Mouse (Mus musculus) kidney, embryonic 14.5 days (tissue): ENCODE data around the gene BC025920. TPM values are rescaled to one million over a fixed set of nuclear protein-coding genes. Genes with fewer than 3 reads are reported as not detected.
"Not testable (repeated sequence)": the region's sequence is repeated elsewhere in the genome, so short reads cannot be mapped to it uniquely, and the experiment has no call there.

Experiments
- ATAC-seq: fragments of 200-750 bp; cut with Nextera tagmentation; 2 replicates; pipeline ENCODE4 v1.8.0; 2017; ENCODE audit warnings: moderate number of reproducible peaks, mild to moderate bottlenecking, moderate TSS enrichment, moderate library complexity; ENCODE audit not compliant: low FRiP score, low TSS enrichment
- H3K27ac ChIP-seq: fragments of 300-500 bp; sonication (generic); 2 replicates; pipeline ENCODE4 v1.5.1; 2014; ENCODE audit warnings: low read depth, mild to moderate bottlenecking, low read length, moderate library complexity, mixed read lengths
- H3K27me3 ChIP-seq: fragments of 300-500 bp; sonication (generic); 2 replicates; pipeline ENCODE4 v1.6.1; 2014; ENCODE audit warnings: mild to moderate bottlenecking, low read length; ENCODE audit not compliant: control insufficient read depth, insufficient read depth
- H3K36me3 ChIP-seq: fragments of 300-500 bp; sonication (generic); 2 replicates; pipeline ENCODE4 v1.6.1; 2014; ENCODE audit warnings: low read length, mixed read lengths; ENCODE audit not compliant: control insufficient read depth, insufficient read depth
- H3K4me1 ChIP-seq: fragments of 300-500 bp; sonication (generic); 2 replicates; pipeline ENCODE4 v1.6.1; 2014; ENCODE audit warnings: low read length, mixed read lengths; ENCODE audit not compliant: control insufficient read depth, insufficient read depth
- H3K4me2 ChIP-seq: fragments of 300-500 bp; sonication (generic); replicated peaks from 2 replicates; pipeline ENCODE4 v1.6.1; 2014; ENCODE audit warnings: low read depth, mild to moderate bottlenecking, low read length
- H3K4me3 ChIP-seq: fragments of 300-500 bp; sonication (generic); 2 replicates; pipeline ENCODE4 v1.5.1; 2014; ENCODE audit warnings: mild to moderate bottlenecking, low read length
- H3K9ac ChIP-seq: fragments of 300-500 bp; sonication (generic); 2 replicates; pipeline ENCODE4 v1.6.1; 2014; ENCODE audit warnings: low read depth, mild to moderate bottlenecking, low read length, moderate library complexity
- H3K9me3 ChIP-seq: fragments of 300-500 bp; sonication (generic); 2 replicates; pipeline ENCODE4 v1.6.1; 2016; ENCODE audit warnings: low read length; ENCODE audit not compliant: control insufficient read depth
- WGBS: fragments of 180-500 bp; shearing (Covaris S2); extraction: QIAGEN DNeasy Blood & Tissue Kit; methylation state at CpG from one replicate; pipeline ENCODE4 v1.1.7; 2014; 5-methylcytosine and 5-hydroxymethylcytosine counted together
- polyA plus RNA-seq: library from polyadenylated mRNA; unstranded; fragments of >200 nt; fragmentation: Nextera tagmentation; extraction: Ambion mirVana; gene quantifications from 2 replicates; pipeline ENCODE4 v1.2.1, GENCODE M21; 2014

Gene BC025920
- polyA plus RNA-seq, 1 experiment from 2014 or later, result 0.84 TPM

DNA sequence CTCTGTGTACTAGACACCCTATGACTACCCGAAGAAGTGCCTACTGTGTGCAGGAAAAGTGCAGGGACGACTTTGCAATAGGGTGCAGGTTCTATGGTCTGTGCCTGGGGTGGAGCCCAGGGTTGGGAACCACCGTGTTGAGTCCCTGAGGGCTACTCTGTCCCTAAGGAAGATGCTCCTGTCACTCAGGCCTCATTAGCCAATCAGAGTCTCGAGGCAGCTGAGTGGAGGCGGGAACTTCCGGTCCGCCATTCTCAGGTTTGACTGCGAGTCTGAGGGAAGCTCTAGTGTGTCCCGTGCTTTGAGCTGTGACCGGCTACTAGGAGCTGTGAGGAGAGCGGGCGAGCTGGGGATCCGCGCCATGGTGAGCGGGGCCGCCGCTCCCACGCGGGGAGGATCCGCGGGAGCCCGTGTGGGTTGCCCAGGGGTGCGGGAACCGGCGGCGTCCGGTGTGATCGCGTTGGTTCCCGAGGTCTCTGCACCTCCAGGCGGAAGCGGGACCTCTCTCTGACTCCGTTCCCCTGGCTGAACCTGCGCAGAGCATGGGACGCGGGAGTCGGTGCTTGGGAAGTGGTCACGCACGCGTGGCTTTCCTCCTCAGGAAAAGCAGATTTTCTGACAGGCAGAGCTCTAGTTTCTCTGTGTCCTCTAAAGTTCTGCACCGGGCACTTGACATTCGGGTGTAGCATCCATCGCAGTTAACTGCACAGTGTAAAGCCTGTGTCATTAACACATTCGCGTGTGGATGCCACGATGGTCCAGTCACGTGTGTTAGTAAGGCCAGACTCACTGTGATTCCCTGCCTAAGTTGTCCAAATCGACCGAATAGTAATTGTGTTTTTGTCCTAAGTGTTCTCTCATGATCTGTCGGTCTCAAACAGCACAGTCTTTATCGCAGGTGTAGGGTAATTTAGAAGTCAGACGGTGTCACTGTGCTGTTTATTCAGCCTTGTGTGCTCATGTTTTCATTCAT is 43.0 kb downstream of the BC025920 start, which contains the start of gene Gm10778:
Gm10778 (plus strand) TSS at position 257 of the 973 bp plus-strand sequence.
- H3K4me1 ChIP-seq, H3K27me3 ChIP-seq, H3K9me3 ChIP-seq, H3K36me3 ChIP-seq: not testable (repeated sequence)
- ATAC-seq, result peak; percentile 95
- Histone ChIP-seq H3K27ac (peak within 1 kb of the TSS; percentile 55; the same call in 1 of the 2 replicates), H3K9ac (peak within 1 kb of the TSS; percentile 72), H3K4me3 (peak within 1 kb of the TSS; percentile 54), H3K4me2 (peak within 1 kb of the TSS; percentile 51)
- WGBS, result 2% methylated on average over 33 of the region's 52 CpGs

DNA sequence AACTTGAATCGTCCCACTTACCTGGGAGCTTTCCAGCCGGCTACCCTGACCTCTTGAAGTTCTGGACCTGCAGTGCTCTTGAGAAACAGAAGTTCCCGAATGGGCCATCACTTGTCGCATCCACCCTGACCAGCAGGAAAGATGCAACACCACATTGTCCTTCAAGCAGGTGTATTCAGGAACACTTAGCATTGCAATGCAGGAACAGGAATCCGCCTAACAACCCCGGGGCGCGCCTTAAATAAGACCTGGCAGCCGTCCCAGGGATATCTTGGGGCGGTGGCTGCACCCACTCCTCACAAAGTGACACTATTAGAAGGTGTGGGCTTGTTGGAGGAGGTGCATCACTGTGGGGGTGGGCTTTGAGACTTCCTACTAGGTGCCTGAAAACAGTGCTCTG is 49.1 kb downstream of the BC025920 start:
- Histone ChIP-seq H3K4me3 (no peak overlapping the region), H3K27me3 (no peaks in the 10 kb centered on the region), H3K4me2 (no peak overlapping the region), H3K36me3 (no peaks in the 10 kb centered on the region; the same call in 1 of the 2 replicates), H3K9ac (no peak overlapping the region), H3K9me3 (peaks cover 46% of the 10 kb centered on the region), H3K4me1 (0 out of 2 replicates have a peak, but pooled peaks cover under 1% of the 10 kb centered on the region), H3K27ac (no peak overlapping the region)
- no peak for ATAC-seq
- 94% methylated on average over 10 of the region's 10 CpGs for WGBS

DNA sequence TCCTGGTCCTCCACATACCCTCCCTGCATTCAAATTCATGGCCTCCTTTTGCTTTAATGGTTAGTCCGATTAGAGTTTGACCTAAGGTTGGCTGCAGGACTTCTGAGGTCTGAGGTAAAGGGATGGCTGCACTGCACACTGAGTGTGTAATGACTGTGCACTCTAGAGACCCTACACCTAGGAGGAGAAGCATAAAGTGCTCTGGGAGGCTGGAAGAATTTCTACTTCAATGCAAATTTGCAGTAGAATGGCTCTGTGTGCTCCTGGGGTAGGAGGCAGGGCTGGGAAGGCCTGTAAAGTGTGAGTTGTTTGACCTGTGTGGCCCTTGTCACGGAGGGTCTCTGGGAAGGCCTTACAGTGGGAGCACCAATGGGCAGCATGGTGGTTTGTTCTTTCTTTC is 50.1 kb downstream of the BC025920 start:
- 100% methylated on average over 2 of the region's 2 CpGs for WGBS
- ATAC-seq, result no peak
- Histone ChIP-seq H3K9ac (no peak overlapping the region), H3K36me3 (no peaks in the 10 kb centered on the region; the same call in 1 of the 2 replicates), H3K4me3 (no peak overlapping the region), H3K4me2 (no peak overlapping the region), H3K27ac (no peak overlapping the region), H3K4me1 (no peaks in the 10 kb centered on the region), H3K27me3 (no peaks in the 10 kb centered on the region), H3K9me3 (peaks cover 43% of the 10 kb centered on the region; the same call in 1 of the 2 replicates)

Other genes with a start within 250 kb of the BC025920 start
- 4.1 and 4.6 TPM in 2 replicates for gene Mfsd12, start 248.8 kb upstream of the BC025920 start, polyA plus RNA-seq
- 0.14 and 0.30 TPM in 2 replicates for gene 4930404N11Rik, start 240.5 kb upstream of the BC025920 start, polyA plus RNA-seq
- 101 and 108 TPM in 2 replicates for gene Fzr1, start 227.8 kb upstream of the BC025920 start, polyA plus RNA-seq
- gene Dohh, start 221.8 kb upstream of the BC025920 start, polyA plus RNA-seq, result 59.2 and 73.9 TPM in 2 replicates
- gene Gm48551, start 221.8 kb upstream of the BC025920 start, polyA plus RNA-seq, result 3.5 and 3.8 TPM in 2 replicates
- gene Gm48552, start 217.3 kb upstream of the BC025920 start, polyA plus RNA-seq, result 0.61 and 1.5 TPM in 2 replicates
- 14.9 and 16.4 TPM in 2 replicates for gene Smim24, start 213.2 kb upstream of the BC025920 start, polyA plus RNA-seq
- 47.3 and 59.0 TPM in 2 replicates for gene Nfic, start 150.6 kb upstream of the BC025920 start, polyA plus RNA-seq
- 0.28 and 0.36 TPM in 2 replicates for gene Celf5, start 123.6 kb upstream of the BC025920 start, polyA plus RNA-seq
- 59.1 and 76.6 TPM in 2 replicates for gene Ncln, start 109.9 kb upstream of the BC025920 start, polyA plus RNA-seq
- 0.41 and 0.54 TPM in 2 replicates for gene S1pr4, start 106.1 kb upstream of the BC025920 start, polyA plus RNA-seq
- 0.23 and 0.60 TPM in 2 replicates for gene Gna15, start 82.0 kb upstream of the BC025920 start, polyA plus RNA-seq
- gene Gna11, start 61.1 kb upstream of the BC025920 start, polyA plus RNA-seq, result 77.7 and 89.2 TPM in 2 replicates
- 408 and 609 TPM in 2 replicates for gene Aes, start 46.8 kb upstream of the BC025920 start, polyA plus RNA-seq
- gene Tle2, start 31.7 kb upstream of the BC025920 start, polyA plus RNA-seq, result 29.3 and 30.4 TPM in 2 replicates
- gene Tle6, start 5.2 kb upstream of the BC025920 start, polyA plus RNA-seq, result 12.6 and 15.5 TPM in 2 replicates
- 39.9 and 40.7 TPM in 2 replicates for gene Sirt6, start 21.5 kb downstream of the BC025920 start, polyA plus RNA-seq
- 11.3 and 18.5 TPM in 2 replicates for gene Ankrd24, start 22.3 kb downstream of the BC025920 start, polyA plus RNA-seq
- 5.3 and 6.4 TPM in 2 replicates for gene Gm10778, start 42.8 kb downstream of the BC025920 start, polyA plus RNA-seq
- 18.9 and 19.8 TPM in 2 replicates for gene Zfp433, start 98.6 kb downstream of the BC025920 start, polyA plus RNA-seq
- gene Gm3055, start 164.9 kb downstream of the BC025920 start, polyA plus RNA-seq, result 13.6 TPM in 2 replicates
- gene Gm4767, start 205.9 kb downstream of the BC025920 start, polyA plus RNA-seq, result 3.3 and 4.7 TPM in 2 replicates